Mouse (Mus musculus) heart, embryonic 10.5 days (tissue): ENCODE results near the gene Sec14l4. TPM values are rescaled to one million over a fixed set of nuclear protein-coding genes. Genes with fewer than 3 reads are reported as not detected.
A peak's percentile ranks its signal among the peaks of the same experiment; 100 is the strongest.

Source experiments
- DNase-seq: peaks from one replicate; pipeline ENCODE4 v3.0.0-alpha.2; 2017; ENCODE audit warnings: low spot score
- H3K27ac ChIP-seq: fragments of 300-500 bp; sonication (generic); 2 replicates; pipeline ENCODE4 v1.5.1; 2016; ENCODE audit warnings: mild to moderate bottlenecking
- H3K27me3 ChIP-seq: fragments of 300-500 bp; sonication (generic); 2 replicates; pipeline ENCODE4 v1.6.1; 2016; ENCODE audit warnings: mild to moderate bottlenecking; ENCODE audit not compliant: poor library complexity, insufficient read depth, severe bottlenecking
- H3K36me3 ChIP-seq: fragments of 300-500 bp; sonication (generic); 2 replicates; pipeline ENCODE4 v1.6.1; 2016; ENCODE audit warnings: mild to moderate bottlenecking, moderate library complexity
- H3K4me1 ChIP-seq: fragments of 300-500 bp; sonication (generic); 2 replicates; pipeline ENCODE4 v1.6.1; 2016; ENCODE audit warnings: mild to moderate bottlenecking
- H3K4me3 ChIP-seq: fragments of 300-500 bp; sonication (generic); 2 replicates; pipeline ENCODE4 v1.5.1; 2016; ENCODE audit warnings: mild to moderate bottlenecking, moderate library complexity
- H3K9me3 ChIP-seq: fragments of 300-500 bp; sonication (generic); 2 replicates; pipeline ENCODE4 v1.6.1; 2016; ENCODE audit warnings: mild to moderate bottlenecking, moderate library complexity
- WGBS: fragments of 180-500 bp; shearing (Covaris S2); methylation state at CpG from one replicate; pipeline ENCODE4 v1.1.7; 2016; 5-methylcytosine and 5-hydroxymethylcytosine counted together
- polyA plus RNA-seq: library from polyadenylated mRNA; unstranded; fragments of >200 nt; fragmentation: Nextera tagmentation; extraction: Ambion mirVana; gene quantifications from 2 replicates; pipeline ENCODE4 v1.2.1, GENCODE M21; 2016

Sec14l4 gene
- polyA plus RNA-seq, 1 experiment from 2014 or later = 0.50 TPM

GRCm38 (mm10) chr11:4062523-4062922, 31.3 kb downstream of the Sec14l4 start:
- Histone ChIP-seq H3K36me3 (no peaks in the 10 kb centered on the region), H3K27me3 (0 out of 2 replicates have a peak, but pooled peaks cover 17% of the 10 kb centered on the region), H3K27ac (no peak overlapping the region), H3K9me3 (no peaks in the 10 kb centered on the region), H3K4me1 (no peaks in the 10 kb centered on the region), H3K4me3 (no peak overlapping the region)
- DNase-seq = no peak
- 80% methylated on average over 4 of the region's 4 CpGs for WGBS

GRCm38 (mm10) chr11:4062981-4063380, 31.7 kb downstream of the Sec14l4 start:
- no peak for DNase-seq
- H3K36me3 ChIP-seq = no peaks in the 10 kb centered on the region
- 38% methylated on average over 6 of the region's 6 CpGs for whole genome bisulfite sequencing

GRCm38 (mm10) chr11:4064627-4065122, 33.4 kb downstream of the Sec14l4 start, which contains the start of gene Sec14l3:
Gene Sec14l3, plus strand, starts transcription at chr11:4064841.
- Histone ChIP-seq H3K4me3 (no peak within 1 kb of the TSS), H3K27ac (no peak within 1 kb of the TSS), H3K27me3 (0 out of 2 replicates have a peak, but pooled peaks cover 17% of the 10 kb centered on the region), H3K9me3 (no peaks in the 10 kb centered on the region), H3K4me1 (no peaks in the 10 kb centered on the region), H3K36me3 (no peaks in the 10 kb centered on the region)
- no peak for DNase-seq
- WGBS = 51% methylated on average over 5 of the region's 5 CpGs

More at GRCm38 (mm10) chr11:4062981-4063380, 31.7 kb downstream of the Sec14l4 start:
- Histone ChIP-seq H3K4me3 (no peak overlapping the region), H3K9me3 (no peaks in the 10 kb centered on the region), H3K27ac (no peak overlapping the region), H3K4me1 (no peaks in the 10 kb centered on the region), H3K27me3 (0 out of 2 replicates have a peak, but pooled peaks cover 17% of the 10 kb centered on the region)

DNA sequence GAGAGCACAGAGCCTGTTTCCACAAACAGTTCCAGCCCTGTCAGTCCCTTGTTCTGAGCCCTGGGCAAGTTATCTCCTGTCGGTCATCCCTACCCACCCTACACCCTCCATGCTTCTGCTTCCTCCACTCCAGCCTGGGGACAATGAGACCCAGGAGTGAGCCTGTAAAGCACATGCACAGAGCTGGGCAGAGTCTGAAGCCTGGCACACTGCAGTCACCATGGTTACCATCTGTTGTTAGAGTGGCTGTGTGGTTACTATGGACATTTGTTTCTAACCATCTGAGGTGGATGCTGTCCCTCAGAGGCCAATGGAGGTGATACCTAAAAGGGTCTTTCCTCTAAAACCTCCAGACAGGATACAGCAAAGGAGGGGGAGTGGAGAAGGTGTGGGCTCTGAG, 38.4 kb downstream of the Sec14l4 start:
- no peaks in the 10 kb centered on the region for H3K36me3 ChIP-seq
- H3K9me3 ChIP-seq = no peaks in the 10 kb centered on the region
- no peaks in the 10 kb centered on the region for H3K4me1 ChIP-seq
- H3K4me3 ChIP-seq = no peak overlapping the region
- 0 out of 2 replicates have a peak, but pooled peaks cover 5% of the 10 kb centered on the region for H3K27me3 ChIP-seq
- WGBS = 65% methylated on average over 1 of the region's 1 CpGs
- H3K27ac ChIP-seq = no peak overlapping the region
- DNase-seq = no peak

DNA sequence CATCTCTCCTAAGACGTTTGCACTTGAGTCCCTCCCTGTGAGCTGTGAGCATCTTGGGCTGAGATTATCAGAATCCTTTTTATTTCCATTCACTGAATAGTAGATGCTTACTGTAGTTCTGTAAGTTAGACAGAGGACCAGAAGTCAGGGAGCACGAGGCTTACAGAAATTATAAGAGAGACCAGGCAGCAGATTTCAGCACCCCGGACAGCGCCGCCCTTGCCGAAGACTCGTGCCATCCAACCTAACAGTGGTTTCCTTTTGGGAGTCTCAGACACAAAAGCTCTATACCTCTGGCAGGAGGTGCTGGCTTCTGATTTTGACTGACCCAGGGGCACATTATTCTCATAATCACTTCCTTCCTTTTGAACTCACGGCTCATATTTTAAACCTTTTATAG, 45.4 kb downstream of the Sec14l4 start:
- no peak for DNase-seq
- WGBS = 13% methylated on average over 8 of the region's 8 CpGs
- Histone ChIP-seq H3K36me3 (no peaks in the 10 kb centered on the region), H3K4me3 (no peak overlapping the region), H3K27me3 (no peaks in the 10 kb centered on the region), H3K4me1 (no peaks in the 10 kb centered on the region), H3K9me3 (no peaks in the 10 kb centered on the region), H3K27ac (no peak overlapping the region)

DNA sequence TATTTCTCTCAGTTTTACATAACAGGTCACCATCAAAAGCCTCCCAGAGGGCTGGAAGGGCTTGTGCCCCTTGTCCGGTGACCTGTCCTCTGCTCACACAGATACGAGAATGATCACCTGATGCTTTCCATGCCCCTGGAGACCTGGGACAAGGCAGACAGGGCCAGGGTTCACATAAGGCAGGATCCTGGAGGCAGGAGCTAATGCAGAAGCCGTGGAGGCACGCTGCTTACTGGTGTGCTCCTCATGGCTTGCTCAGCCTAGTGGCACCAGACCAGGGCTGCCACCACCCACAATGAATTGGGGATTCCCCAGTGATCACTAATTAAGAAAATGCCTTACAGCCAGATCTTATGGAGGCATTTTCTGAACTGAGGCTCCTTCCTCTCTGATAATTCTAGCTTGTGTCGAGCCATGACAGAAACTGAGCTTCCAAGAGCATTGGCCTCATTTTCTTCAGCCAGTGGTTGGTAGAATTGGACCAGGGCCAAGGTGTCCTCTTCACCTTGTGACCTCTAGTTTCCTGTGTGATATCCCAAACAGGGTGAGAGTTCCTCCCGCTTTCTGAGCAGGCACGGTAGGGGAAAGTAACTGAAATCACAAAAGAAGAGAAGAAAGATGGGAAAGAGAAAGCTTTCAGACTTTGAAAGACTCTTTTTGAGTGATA, 47.1 kb downstream of the Sec14l4 start:
- H3K27me3 ChIP-seq = no peaks in the 10 kb centered on the region
- H3K4me3 ChIP-seq = no peak overlapping the region
- no peaks in the 10 kb centered on the region for H3K4me1 ChIP-seq
- H3K36me3 ChIP-seq = no peaks in the 10 kb centered on the region
- no peak for DNase-seq
- H3K27ac ChIP-seq = no peak overlapping the region
- H3K9me3 ChIP-seq = no peaks in the 10 kb centered on the region
- WGBS = 72% methylated on average over 7 of the region's 7 CpGs

DNA sequence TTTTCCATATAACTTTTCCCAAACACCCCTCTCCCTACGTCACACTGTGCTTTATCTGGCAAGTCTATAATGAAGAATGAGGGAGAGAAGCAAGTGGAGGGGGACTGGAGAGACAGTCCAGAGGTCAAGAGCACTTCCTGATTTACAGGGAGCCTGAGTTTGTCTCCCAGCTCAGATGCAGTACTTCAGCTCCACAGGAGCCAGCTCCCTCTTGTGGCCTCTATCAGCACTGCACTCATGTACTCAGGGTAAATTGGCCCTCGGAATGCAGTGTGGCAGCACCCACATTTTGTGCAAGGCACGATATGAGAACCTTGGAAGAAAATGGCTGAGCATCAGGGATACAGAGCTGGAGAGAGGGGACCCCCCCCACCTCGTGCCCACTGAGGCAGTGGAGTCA, 49.0 kb downstream of the Sec14l4 start:
- no peak for DNase-seq
- no peaks in the 10 kb centered on the region for H3K27me3 ChIP-seq
- no peaks in the 10 kb centered on the region for H3K36me3 ChIP-seq
- 15% methylated on average over 4 of the region's 4 CpGs for WGBS
- no peaks in the 10 kb centered on the region for H3K4me1 ChIP-seq
- no peak overlapping the region for H3K27ac ChIP-seq
- no peaks in the 10 kb centered on the region for H3K9me3 ChIP-seq
- no peak overlapping the region for H3K4me3 ChIP-seq

DNA sequence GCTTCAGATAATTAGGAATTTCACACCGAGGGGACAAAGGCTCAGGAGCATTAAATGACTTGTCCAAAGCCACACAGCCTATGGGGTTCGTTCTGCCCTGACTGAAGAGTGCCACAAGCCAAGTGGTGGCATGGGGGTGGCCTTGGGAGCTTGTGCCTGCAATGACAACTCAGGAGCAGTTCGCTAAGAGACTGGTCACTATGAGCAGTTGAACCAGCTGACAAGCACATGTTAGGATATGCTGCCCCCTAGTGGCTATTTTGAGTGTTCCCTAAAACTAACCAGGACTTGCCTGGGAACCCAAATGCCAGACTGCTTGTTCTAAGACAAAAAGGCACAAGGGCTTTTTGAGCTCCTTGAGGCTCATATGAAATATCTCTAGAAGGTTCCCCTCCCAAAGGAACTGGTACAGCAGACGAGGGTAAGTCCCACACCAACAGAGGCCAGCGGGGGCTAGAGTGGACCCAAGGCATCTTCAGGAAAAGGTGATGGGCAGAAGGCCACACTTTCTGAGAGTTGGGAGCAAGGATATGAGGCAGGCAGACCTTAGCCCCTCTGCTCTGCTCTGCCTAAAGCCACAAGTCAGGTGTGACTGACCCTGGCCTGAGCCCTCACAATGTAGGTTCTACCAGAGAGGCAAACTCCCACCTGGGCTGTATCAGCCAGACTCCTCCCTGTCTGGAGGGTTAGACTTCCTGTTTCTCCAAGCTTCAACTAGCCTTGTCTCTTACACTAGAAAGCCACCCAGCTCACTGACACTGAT, 52.2 kb downstream of the Sec14l4 start:
- Histone ChIP-seq H3K4me3 (no peak overlapping the region), H3K27me3 (no peaks in the 10 kb centered on the region), H3K36me3 (no peaks in the 10 kb centered on the region), H3K9me3 (no peaks in the 10 kb centered on the region), H3K27ac (no peak overlapping the region), H3K4me1 (no peaks in the 10 kb centered on the region)
- 31% methylated on average over 5 of the region's 5 CpGs for WGBS
- DNase-seq = peak; percentile 81

DNA sequence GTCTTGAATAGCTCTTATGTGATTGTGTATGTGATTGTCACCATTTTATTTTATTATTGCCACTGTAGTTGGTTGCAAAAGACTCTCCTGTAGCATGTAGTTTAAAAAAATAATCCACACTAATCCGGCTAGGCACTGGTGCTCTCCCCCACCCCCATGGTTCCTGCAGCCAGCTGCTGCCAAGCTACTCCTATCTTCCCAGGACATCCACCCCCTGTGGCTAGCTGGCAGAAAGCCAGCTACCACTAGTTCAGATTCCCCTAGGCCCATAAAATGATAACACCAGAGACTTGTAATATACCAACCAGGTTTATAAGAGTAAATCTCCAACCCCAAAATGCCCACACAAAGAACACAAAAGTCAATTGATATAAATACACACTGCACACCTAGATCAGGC, 55.0 kb downstream of the Sec14l4 start:
- peaks cover 7% of the 10 kb centered on the region for H3K36me3 ChIP-seq
- WGBS = 58% methylated on average over 1 of the region's 1 CpGs
- H3K4me3 ChIP-seq = no peak overlapping the region
- H3K27me3 ChIP-seq = no peaks in the 10 kb centered on the region
- H3K9me3 ChIP-seq = peaks cover 5% of the 10 kb centered on the region
- H3K4me1 ChIP-seq = no peaks in the 10 kb centered on the region
- H3K27ac ChIP-seq = no peak overlapping the region
- no peak for DNase-seq

DNA sequence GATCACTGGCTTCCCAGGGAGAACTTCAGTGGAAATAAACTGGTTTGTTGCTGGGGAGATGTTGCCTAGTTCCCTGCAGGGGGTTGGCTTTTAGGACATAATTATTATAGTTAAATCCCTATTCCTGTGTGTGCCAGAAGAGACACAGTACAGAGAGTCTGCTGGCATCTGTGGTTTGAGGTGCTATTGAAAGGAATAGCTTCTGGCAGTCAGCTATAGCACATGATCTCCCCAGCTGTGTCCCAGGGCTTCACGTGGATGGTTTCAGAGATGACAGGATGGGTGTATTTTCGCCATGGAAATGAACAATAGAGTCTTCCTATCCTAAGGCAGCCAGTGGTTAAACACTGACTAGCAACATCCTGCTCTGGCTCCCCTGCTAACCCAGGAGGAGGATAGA, 56.0 kb downstream of the Sec14l4 start:
- 55% methylated on average over 2 of the region's 2 CpGs for WGBS
- DNase-seq = no peak
- Histone ChIP-seq H3K4me1 (no peaks in the 10 kb centered on the region), H3K9me3 (peaks cover 7% of the 10 kb centered on the region), H3K4me3 (no peak overlapping the region), H3K36me3 (peaks cover 17% of the 10 kb centered on the region), H3K27me3 (no peaks in the 10 kb centered on the region), H3K27ac (no peak overlapping the region)

GRCm38 (mm10) chr11:4093459-4094377, 62.5 kb downstream of the Sec14l4 start:
- Histone ChIP-seq H3K4me3 (peak overlapping the region; percentile 77; the same call in 1 of the 2 replicates), H3K36me3 (peaks cover 25% of the 10 kb centered on the region), H3K9me3 (peaks cover 7% of the 10 kb centered on the region), H3K27me3 (no peaks in the 10 kb centered on the region), H3K27ac (peak overlapping the region; percentile 42), H3K4me1 (peaks cover 34% of the 10 kb centered on the region)
- WGBS = 75% methylated on average over 18 of the region's 18 CpGs
- DNase-seq = no peak

DNA sequence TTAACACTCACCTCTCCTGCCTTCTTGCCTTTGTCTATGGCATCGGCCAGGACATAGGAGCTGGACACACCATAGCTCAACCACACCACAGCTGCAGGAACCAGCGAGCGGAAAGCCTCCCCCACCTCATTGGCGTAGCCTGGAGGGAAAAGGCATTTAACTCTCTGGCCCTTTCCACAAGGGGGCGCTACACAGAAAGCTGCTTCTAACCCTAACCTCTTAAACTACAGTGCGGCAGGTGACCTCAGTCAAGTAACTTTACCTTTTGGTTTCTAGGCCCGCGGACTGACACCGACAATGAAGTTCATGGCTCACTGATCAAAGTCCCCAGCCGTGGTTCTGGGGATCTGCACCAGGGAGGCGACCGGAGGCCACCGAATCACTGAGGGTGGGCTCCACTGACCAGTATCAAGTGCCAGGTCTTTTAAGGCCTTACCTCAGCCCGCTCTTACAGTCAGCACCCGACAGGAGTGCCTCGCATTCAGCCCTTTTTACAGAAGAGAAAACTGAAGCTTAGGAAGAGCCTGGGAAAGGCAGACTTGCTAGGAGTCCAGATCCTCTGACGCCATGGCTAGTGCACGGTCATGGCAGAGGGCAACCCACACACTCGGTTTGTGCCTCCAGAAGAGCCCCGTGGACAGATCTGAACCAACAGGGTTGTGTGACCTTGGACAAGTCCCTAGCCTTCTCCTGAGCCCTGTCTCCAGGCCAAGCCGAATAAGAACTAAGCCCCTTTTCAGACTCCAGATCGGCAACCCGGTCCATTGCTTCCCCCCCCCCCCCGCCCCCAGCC, 63.3 kb downstream of the Sec14l4 start:
- 6% methylated on average over 24 of the region's 24 CpGs for WGBS
- Histone ChIP-seq H3K4me1 (peaks cover 34% of the 10 kb centered on the region), H3K27me3 (no peaks in the 10 kb centered on the region), H3K9me3 (peaks cover 7% of the 10 kb centered on the region), H3K36me3 (peaks cover 25% of the 10 kb centered on the region), H3K27ac (peak overlapping the region; percentile 95), H3K4me3 (peak overlapping the region; percentile 77)
- DNase-seq = peak; percentile 90
